Mouse (Mus musculus) G1E (cell line): ENCODE data around the gene Hnrnpf.

Source experiments
- CTCF ChIP-seq: IDR thresholded peaks from 2 replicates; pipeline ENCODE4 v1.5.1; 2012; ENCODE audit warnings: low read depth, low read length, inconsistent platforms, mixed read lengths
- TAL1 ChIP-seq: conservative IDR thresholded peaks from 2 replicates; pipeline ENCODE4 v1.6.1; 2012; ENCODE audit warnings: low read depth, low read length, inconsistent platforms, mixed read lengths

- TF ChIP-seq CTCF, result no peak
- no peak for TF ChIP-seq TAL1
These were observed 36.4 kb upstream of the Hnrnpf start for GRCm38 (mm10) chr6:117863751-117864150.
